11 mouse cellular contexts compared by ENCODE assay signal in genomic region chr14:123202313-123202712, GRCm38 (mm10).
DNase-seq lines count a peak whose midpoint lies in the region; ATAC-seq lines count a peak whose summit lies in the region.
"Had no signal": no experiment of that assay in that cellular context is flagged by ENCODE, and none has a peak within 500 bp of the region (broad histone marks: within the 10 kb centered on the region; RNA-seq: fewer than 3 reads in every experiment).

No protein-coding gene starts in this region.

- intact Hi-C loops in left cerebral cortex, postnatal 14 days (cut with DNase I) = loop anchor here (5.0 kb wide), 1 partner anchor 65 kb away; no protein-coding TSS in a partner anchor

- no peaks in the 10 kb centered on the region for H3K9me3 ChIP-seq in embryonic facial prominence, embryonic 14.5 days (ENCODE audit: control insufficient read depth, low read length)
- H3K9me3 ChIP-seq in embryonic facial prominence, embryonic 10.5 days = no peaks in the 10 kb centered on the region
- no peaks in the 10 kb centered on the region for H3K9me3 ChIP-seq in kidney, embryonic 16.5 days (ENCODE audit: low read length)
- no peaks in the 10 kb centered on the region for H3K9me3 ChIP-seq in limb, embryonic 15.5 days
- H3K9me3 ChIP-seq: liver, embryonic 12.5 days; midbrain, embryonic 12.5 days had no signal

- H3K4me1 ChIP-seq in embryonic facial prominence, embryonic 14.5 days (ENCODE audit: control insufficient read depth, insufficient read depth, low read length) = peaks cover 13% of the 10 kb centered on the region
- no peaks in the 10 kb centered on the region for H3K4me1 ChIP-seq in embryonic facial prominence, embryonic 10.5 days
- H3K4me1 ChIP-seq in kidney, embryonic 16.5 days (ENCODE audit: insufficient read depth, low read length) = 0 out of 2 replicates have a peak, but pooled peaks cover 4% of the 10 kb centered on the region
- H3K4me1 ChIP-seq in limb, embryonic 15.5 days = 0 out of 2 replicates have a peak, but pooled peaks cover 3% of the 10 kb centered on the region
- H3K4me1 ChIP-seq: liver, embryonic 12.5 days; midbrain, embryonic 12.5 days had no signal

- H3K36me3 ChIP-seq in embryonic facial prominence, embryonic 14.5 days (ENCODE audit: control insufficient read depth, insufficient read depth, low read length) = no peaks in the 10 kb centered on the region
- no peaks in the 10 kb centered on the region for H3K36me3 ChIP-seq in embryonic facial prominence, embryonic 10.5 days (replicated peaks)
- H3K36me3 ChIP-seq in kidney, embryonic 16.5 days (ENCODE audit: insufficient read depth, low read length) = no peaks in the 10 kb centered on the region
- H3K36me3 ChIP-seq in limb, embryonic 15.5 days = no peaks in the 10 kb centered on the region
- H3K36me3 ChIP-seq: liver, embryonic 12.5 days; midbrain, embryonic 12.5 days had no signal

- no peak overlapping the region for H3K9ac ChIP-seq in embryonic facial prominence, embryonic 14.5 days (ENCODE audit: low read depth, low read length)
- H3K9ac ChIP-seq in kidney, embryonic 16.5 days (replicated peaks; ENCODE audit: low read length) = no peak overlapping the region
- no peak overlapping the region for H3K9ac ChIP-seq in limb, embryonic 15.5 days
- H3K9ac ChIP-seq: liver, embryonic 12.5 days; midbrain, embryonic 12.5 days had no signal

- no peak for DNase-seq in embryonic facial prominence, embryonic 14.5 days (ENCODE audit: low spot score)
- no peak for DNase-seq in embryonic facial prominence, embryonic 10.5 days (ENCODE audit: low spot score)
- DNase-seq in kidney, adult 8-10 months = no peak
- peak; percentile 24 for DNase-seq in MEL-GATA-1-ER (ENCODE audit: extremely low read depth, low read depth)
- no peak for DNase-seq in left cerebral cortex, postnatal 14 days (ENCODE audit: low spot score in 2 of 2)
- no peak for DNase-seq in gastrocnemius, adult 18-20 months (ENCODE audit: low spot score)

- H3K4me2 ChIP-seq in embryonic facial prominence, embryonic 14.5 days (ENCODE audit: low read depth, low read length) = peak overlapping the region; percentile 36
- H3K4me2 ChIP-seq in kidney, embryonic 16.5 days (replicated peaks; ENCODE audit: low read depth, low read length) = no peak overlapping the region; the same call in 1 of the 2 replicates
- peak overlapping the region; percentile 11 for H3K4me2 ChIP-seq in limb, embryonic 15.5 days
- H3K4me2 ChIP-seq: liver, embryonic 12.5 days; midbrain, embryonic 12.5 days had no signal

- WGBS in embryonic facial prominence, embryonic 14.5 days = 55% methylated on average over 4 of the region's 4 CpGs
- WGBS in embryonic facial prominence, embryonic 10.5 days = 88% methylated on average over 4 of the region's 4 CpGs
- 47% methylated on average over 4 of the region's 4 CpGs for WGBS in kidney, embryonic 16.5 days
- 47% methylated on average over 4 of the region's 4 CpGs for WGBS in limb, embryonic 15.5 days

- no peaks in the 10 kb centered on the region for H3K27me3 ChIP-seq in embryonic facial prominence, embryonic 14.5 days (replicated peaks; ENCODE audit: control insufficient read depth, insufficient read depth, low read length)
- H3K27me3 ChIP-seq in embryonic facial prominence, embryonic 10.5 days (replicated peaks; ENCODE audit: low read depth, poor library complexity, severe bottlenecking) = no peaks in the 10 kb centered on the region
- no peaks in the 10 kb centered on the region for H3K27me3 ChIP-seq in kidney, embryonic 16.5 days (ENCODE audit: insufficient read depth, low read length)
- H3K27me3 ChIP-seq in limb, embryonic 15.5 days = no peaks in the 10 kb centered on the region
- H3K27me3 ChIP-seq: liver, embryonic 12.5 days; midbrain, embryonic 12.5 days had no signal

- ATAC-seq in embryonic facial prominence, embryonic 14.5 days (ENCODE audit: low read depth) = 0 out of 2 replicates have a peak, but pooled peaks have one; percentile 31
- no peak for ATAC-seq in kidney, embryonic 16.5 days (ENCODE audit: low FRiP score, low TSS enrichment)
- no peak for ATAC-seq in limb, embryonic 15.5 days (ENCODE audit: insufficient number of reproducible peaks, low FRiP score, low TSS enrichment, low read depth)
- ATAC-seq: liver, embryonic 12.5 days had no signal

- H3K27ac ChIP-seq in embryonic facial prominence, embryonic 14.5 days (replicated peaks; ENCODE audit: low read depth, low read length) = no peak overlapping the region; the same call in 1 of the 2 replicates
- no peak overlapping the region for H3K27ac ChIP-seq in embryonic facial prominence, embryonic 10.5 days (replicated peaks)
- H3K27ac ChIP-seq in kidney, embryonic 16.5 days (ENCODE audit: low read length) = 0 out of 2 replicates have a peak overlapping the region, but pooled peaks have one; percentile 40
- H3K27ac ChIP-seq in limb, embryonic 15.5 days = peak overlapping the region; percentile 47
- H3K27ac ChIP-seq: liver, embryonic 12.5 days; midbrain, embryonic 12.5 days had no signal

- H3K4me3 ChIP-seq in embryonic facial prominence, embryonic 14.5 days (ENCODE audit: low read depth, low read length) = no peak overlapping the region
- no peak overlapping the region for H3K4me3 ChIP-seq in embryonic facial prominence, embryonic 10.5 days
- H3K4me3 ChIP-seq in kidney, embryonic 16.5 days (ENCODE audit: low read length) = no peak overlapping the region
- no peak overlapping the region for H3K4me3 ChIP-seq in limb, embryonic 15.5 days
- H3K4me3 ChIP-seq: erythroblast, embryonic 14.5 days; liver, embryonic 12.5 days; midbrain, embryonic 12.5 days had no signal

Comparison
In these comparisons a context has a peak if more than half of its experiments do, and no peak if none do; other contexts are left out.
1. H3K27ac ChIP-seq: peak in kidney, embryonic 16.5 days (single experiment) and limb, embryonic 15.5 days (single experiment); none in embryonic facial prominence, embryonic 14.5 days (single experiment) and embryonic facial prominence, embryonic 10.5 days (single experiment).